Mouse (Mus musculus): ENCODE measurements at regions not wholly inside any gene's neighbourhood (a gene's known extent, or its start where the extent isn't known, plus 50 kb on each side); places are given as distances from the start of the nearest gene placed in this dataset.

DNA sequence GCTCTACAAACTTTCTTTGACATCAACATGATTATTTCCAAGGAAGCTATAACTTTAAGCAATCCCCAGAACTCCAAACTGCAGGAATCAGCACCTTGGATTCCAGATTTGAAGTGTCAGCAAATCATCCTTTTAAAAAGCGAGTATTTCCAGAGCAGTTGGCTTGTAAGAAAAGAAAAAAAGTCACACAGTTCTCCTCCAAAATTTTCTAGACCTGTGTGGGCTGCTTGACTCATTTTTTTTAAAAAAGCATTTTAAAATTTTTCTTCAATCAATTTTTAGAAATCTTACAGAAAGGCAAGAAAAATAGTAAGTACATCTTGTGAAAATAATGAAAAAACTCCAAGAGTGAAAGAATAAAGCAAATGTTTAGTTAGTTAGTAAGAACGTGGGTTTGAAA is 613.6 kb upstream of the Lmcd1 start:
- Histone ChIP-seq H3ac (ENCODE audit: control insufficient read depth, insufficient read length, low read depth) (no peak overlapping the region), H3K79me2 (ENCODE audit: control insufficient read depth, insufficient read depth) (no peaks in the 10 kb centered on the region), H3K79me3 (ENCODE audit: low read depth) (no peaks in the 10 kb centered on the region), H3K27me3 (ENCODE audit: control insufficient read depth, insufficient read depth, insufficient read length) (no peaks in the 10 kb centered on the region), H3K36me3 (ENCODE audit: control insufficient read depth, insufficient read depth) (no peaks in the 10 kb centered on the region), H3K4me3 (ENCODE audit: insufficient read depth, poor library complexity, severe bottlenecking) (no peak overlapping the region)
- TF ChIP-seq MYOG (IDR thresholded peaks at IDR 0.05; ENCODE audit: control insufficient read depth, extremely low read depth, insufficient read length) (no peak), MAX (IDR thresholded peaks at IDR 0.05) (no peak), USF1 (IDR thresholded peaks at IDR 0.05; ENCODE audit: low read depth) (no peak)

- Histone ChIP-seq H3K27me3 (ENCODE audit: control insufficient read depth, insufficient read depth, insufficient read length) (no peaks in the 10 kb centered on the region), H3K36me3 (ENCODE audit: control insufficient read depth, insufficient read depth) (no peaks in the 10 kb centered on the region), H3K4me3 (ENCODE audit: insufficient read depth, poor library complexity, severe bottlenecking) (no peak overlapping the region), H3K79me2 (ENCODE audit: control insufficient read depth, insufficient read depth) (no peaks in the 10 kb centered on the region), H3K79me3 (ENCODE audit: low read depth) (no peaks in the 10 kb centered on the region), H3ac (ENCODE audit: control insufficient read depth, insufficient read length, low read depth) (no peak overlapping the region)
- TF ChIP-seq MYOD1 (IDR thresholded peaks at IDR 0.05; ENCODE audit: control insufficient read depth, insufficient read length, low read depth) (no peak), CEBPB (IDR thresholded peaks at IDR 0.05; ENCODE audit: low read depth) (no peak), FOSL1 (IDR thresholded peaks at IDR 0.05; ENCODE audit: insufficient read depth, low read length, poor library complexity, severe bottlenecking) (no peak), MYOG (IDR thresholded peaks at IDR 0.05; ENCODE audit: control insufficient read depth, extremely low read depth, insufficient read length) (no peak), CTCF (IDR thresholded peaks at IDR 0.05; ENCODE audit: control insufficient read depth, insufficient read depth, insufficient read length) (no peak), MAX (IDR thresholded peaks at IDR 0.05) (no peak), USF1 (IDR thresholded peaks at IDR 0.05; ENCODE audit: low read depth) (no peak)
Observed at GRCm38 (mm10) chr6:111664603-111665002, 609.0 kb upstream of the Lmcd1 start.

DNA sequence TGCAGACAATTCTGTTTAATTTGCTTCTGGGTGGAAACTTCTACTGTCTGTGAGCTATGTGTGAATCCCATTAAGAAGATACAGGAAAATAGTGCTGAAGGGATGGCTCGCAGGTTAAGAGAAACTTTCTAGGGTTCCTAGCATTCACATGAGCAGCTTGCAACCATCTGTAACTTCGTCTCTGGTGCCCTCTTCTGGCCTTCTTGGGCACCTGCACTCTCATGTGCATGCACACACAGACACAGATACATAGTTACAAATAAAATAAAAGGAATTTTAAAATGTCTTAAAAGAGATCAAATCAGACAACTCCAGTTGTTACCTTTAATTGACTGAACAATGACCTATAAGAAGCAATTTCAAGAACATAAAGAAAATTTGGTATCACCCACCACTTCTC is 588.6 kb upstream of the Lmcd1 start:
- H3K27me3 ChIP-seq (ENCODE audit: control insufficient read depth, insufficient read depth, insufficient read length) = no peaks in the 10 kb centered on the region
- H3K79me2 ChIP-seq (ENCODE audit: control insufficient read depth, insufficient read depth) = no peaks in the 10 kb centered on the region
- no peak for TF ChIP-seq CEBPB (IDR thresholded peaks at IDR 0.05; ENCODE audit: low read depth)
- TF ChIP-seq CTCF (IDR thresholded peaks at IDR 0.05; ENCODE audit: control insufficient read depth, insufficient read depth, insufficient read length) = no peak
- H3K79me3 ChIP-seq (ENCODE audit: low read depth) = no peaks in the 10 kb centered on the region
- H3ac ChIP-seq (ENCODE audit: control insufficient read depth, insufficient read length, low read depth) = no peak overlapping the region
- no peak overlapping the region for H3K4me3 ChIP-seq (ENCODE audit: insufficient read depth, poor library complexity, severe bottlenecking)
- no peaks in the 10 kb centered on the region for H3K36me3 ChIP-seq (ENCODE audit: control insufficient read depth, insufficient read depth)

- H3K36me3 ChIP-seq (ENCODE audit: control insufficient read depth, insufficient read depth) = no peaks in the 10 kb centered on the region
- H3K79me3 ChIP-seq (ENCODE audit: low read depth) = no peaks in the 10 kb centered on the region
- TF ChIP-seq USF1 (IDR thresholded peaks at IDR 0.05; ENCODE audit: low read depth) (no peak), CEBPB (IDR thresholded peaks at IDR 0.05; ENCODE audit: low read depth) (no peak), MYOG (IDR thresholded peaks at IDR 0.05; ENCODE audit: control insufficient read depth, extremely low read depth, insufficient read length) (no peak), MYOD1 (IDR thresholded peaks at IDR 0.05; ENCODE audit: control insufficient read depth, insufficient read length, low read depth) (no peak), FOSL1 (IDR thresholded peaks at IDR 0.05; ENCODE audit: insufficient read depth, low read length, poor library complexity, severe bottlenecking) (no peak), CTCF (IDR thresholded peaks at IDR 0.05; ENCODE audit: control insufficient read depth, insufficient read depth, insufficient read length) (no peak), MAX (IDR thresholded peaks at IDR 0.05) (no peak)
- no peaks in the 10 kb centered on the region for H3K79me2 ChIP-seq (ENCODE audit: control insufficient read depth, insufficient read depth)
- no peak overlapping the region for H3K4me3 ChIP-seq (ENCODE audit: insufficient read depth, poor library complexity, severe bottlenecking)
- H3K27me3 ChIP-seq (ENCODE audit: control insufficient read depth, insufficient read depth, insufficient read length) = no peaks in the 10 kb centered on the region
- no peak overlapping the region for H3ac ChIP-seq (ENCODE audit: control insufficient read depth, insufficient read length, low read depth)
Observed at GRCm38 (mm10) chr6:111702864-111703263, 570.7 kb upstream of the Lmcd1 start.

- no peaks in the 10 kb centered on the region for H3K79me3 ChIP-seq (ENCODE audit: low read depth)
- H3K79me2 ChIP-seq (ENCODE audit: control insufficient read depth, insufficient read depth) = no peaks in the 10 kb centered on the region
- no peaks in the 10 kb centered on the region for H3K27me3 ChIP-seq (ENCODE audit: control insufficient read depth, insufficient read depth, insufficient read length)
- H3ac ChIP-seq (ENCODE audit: control insufficient read depth, insufficient read length, low read depth) = no peak overlapping the region
- H3K4me3 ChIP-seq (ENCODE audit: insufficient read depth, poor library complexity, severe bottlenecking) = no peak overlapping the region
- no peaks in the 10 kb centered on the region for H3K36me3 ChIP-seq (ENCODE audit: control insufficient read depth, insufficient read depth)
- TF ChIP-seq MAX (IDR thresholded peaks at IDR 0.05) (no peak), FOSL1 (IDR thresholded peaks at IDR 0.05; ENCODE audit: insufficient read depth, low read length, poor library complexity, severe bottlenecking) (no peak), CEBPB (IDR thresholded peaks at IDR 0.05; ENCODE audit: low read depth) (no peak), CTCF (IDR thresholded peaks at IDR 0.05; ENCODE audit: control insufficient read depth, insufficient read depth, insufficient read length) (no peak), MYOG (IDR thresholded peaks at IDR 0.05; ENCODE audit: control insufficient read depth, extremely low read depth, insufficient read length) (no peak), MYOD1 (IDR thresholded peaks at IDR 0.05; ENCODE audit: control insufficient read depth, insufficient read length, low read depth) (no peak), USF1 (IDR thresholded peaks at IDR 0.05; ENCODE audit: low read depth) (no peak)
Observed at GRCm38 (mm10) chr6:111708277-111708676, 565.3 kb upstream of the Lmcd1 start.

DNA sequence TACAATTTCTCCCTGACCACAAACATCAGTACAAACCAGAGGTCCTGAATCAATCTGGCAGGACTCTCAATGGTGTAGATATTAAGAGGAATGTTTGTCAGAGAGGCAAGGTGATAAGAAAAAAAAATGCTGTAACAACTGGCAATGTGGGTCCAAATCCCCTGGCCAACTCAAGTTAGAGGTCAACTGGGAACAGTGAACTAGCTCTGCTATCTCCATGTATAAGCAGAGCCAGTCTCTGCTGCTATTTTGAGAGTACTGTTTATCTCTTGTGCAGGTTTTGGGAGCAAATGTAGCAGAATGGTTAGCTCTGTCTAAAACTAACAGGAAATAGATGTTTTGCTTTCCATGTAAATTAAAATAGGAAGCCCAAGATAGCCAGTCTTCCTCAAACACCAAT is 547.6 kb upstream of the Lmcd1 start:
- no peak for TF ChIP-seq CTCF (IDR thresholded peaks at IDR 0.05; ENCODE audit: control insufficient read depth, insufficient read depth, insufficient read length)
- no peak for TF ChIP-seq MYOG (IDR thresholded peaks at IDR 0.05; ENCODE audit: control insufficient read depth, extremely low read depth, insufficient read length)
- TF ChIP-seq MAX (IDR thresholded peaks at IDR 0.05) = no peak
- TF ChIP-seq FOSL1 (IDR thresholded peaks at IDR 0.05; ENCODE audit: insufficient read depth, low read length, poor library complexity, severe bottlenecking) = no peak
- no peak for TF ChIP-seq USF1 (IDR thresholded peaks at IDR 0.05; ENCODE audit: low read depth)
- Histone ChIP-seq H3K36me3 (ENCODE audit: control insufficient read depth, insufficient read depth) (no peaks in the 10 kb centered on the region), H3K79me2 (ENCODE audit: control insufficient read depth, insufficient read depth) (no peaks in the 10 kb centered on the region), H3K27me3 (ENCODE audit: control insufficient read depth, insufficient read depth, insufficient read length) (no peaks in the 10 kb centered on the region), H3K79me3 (ENCODE audit: low read depth) (no peaks in the 10 kb centered on the region), H3K4me3 (ENCODE audit: insufficient read depth, poor library complexity, severe bottlenecking) (no peak overlapping the region), H3ac (ENCODE audit: control insufficient read depth, insufficient read length, low read depth) (no peak overlapping the region)

Data from C2C12 (cell line).